Mouse (Mus musculus) hindbrain, embryonic 13.5 days (tissue): ENCODE data around the gene Nup210. TPM values are rescaled to one million over a fixed set of nuclear protein-coding genes. Genes with fewer than 3 reads are reported as not detected.
A peak's percentile ranks its signal among the peaks of the same experiment; 100 is the strongest.

Source experiments
- ATAC-seq: fragments of 200-750 bp; cut with Nextera tagmentation; 2 replicates; pipeline ENCODE4 v1.8.0; 2017; ENCODE audit warnings: moderate TSS enrichment; ENCODE audit not compliant: low FRiP score
- H3K27ac ChIP-seq: fragments of 300-500 bp; sonication (generic); 2 replicates; pipeline ENCODE4 v1.5.1; 2015; ENCODE audit warnings: inconsistent platforms, mild to moderate bottlenecking, moderate library complexity
- H3K27me3 ChIP-seq: fragments of 300-500 bp; sonication (generic); 2 replicates; pipeline ENCODE4 v1.6.1; 2015; ENCODE audit warnings: mild to moderate bottlenecking, inconsistent platforms
- H3K36me3 ChIP-seq: fragments of 300-500 bp; sonication (generic); 2 replicates; pipeline ENCODE4 v1.6.1; 2015; ENCODE audit warnings: mild to moderate bottlenecking, inconsistent platforms
- H3K4me1 ChIP-seq: fragments of 300-500 bp; sonication (generic); replicated peaks from 2 replicates; pipeline ENCODE4 v1.6.1; 2015; ENCODE audit warnings: inconsistent platforms
- H3K4me2 ChIP-seq: fragments of 300-500 bp; sonication (generic); 2 replicates; pipeline ENCODE4 v1.6.1; 2015; ENCODE audit warnings: inconsistent platforms, mild to moderate bottlenecking, moderate library complexity
- H3K4me3 ChIP-seq: fragments of 300-500 bp; sonication (generic); 2 replicates; pipeline ENCODE4 v1.5.1; 2015; ENCODE audit warnings: mild to moderate bottlenecking, inconsistent platforms
- H3K9ac ChIP-seq: fragments of 300-500 bp; sonication (generic); 2 replicates; pipeline ENCODE4 v1.6.1; 2015; ENCODE audit warnings: mild to moderate bottlenecking, inconsistent platforms
- H3K9me3 ChIP-seq: fragments of 300-500 bp; sonication (generic); 2 replicates; pipeline ENCODE4 v1.6.1; 2016; ENCODE audit warnings: inconsistent platforms
- WGBS: fragments of 180-500 bp; shearing (Covaris S2); methylation state at CpG from one replicate; pipeline ENCODE4 v1.1.7; 2015; 5-methylcytosine and 5-hydroxymethylcytosine counted together
- polyA plus RNA-seq: library from polyadenylated mRNA; unstranded; fragments of >200 nt; fragmentation: Nextera tagmentation; extraction: Ambion mirVana; gene quantifications from 2 replicates; pipeline ENCODE4 v1.2.1, GENCODE M21; 2015

Gene Nup210
- polyA plus RNA-seq, 1 experiment from 2014 or later: 17.4 TPM

DNA sequence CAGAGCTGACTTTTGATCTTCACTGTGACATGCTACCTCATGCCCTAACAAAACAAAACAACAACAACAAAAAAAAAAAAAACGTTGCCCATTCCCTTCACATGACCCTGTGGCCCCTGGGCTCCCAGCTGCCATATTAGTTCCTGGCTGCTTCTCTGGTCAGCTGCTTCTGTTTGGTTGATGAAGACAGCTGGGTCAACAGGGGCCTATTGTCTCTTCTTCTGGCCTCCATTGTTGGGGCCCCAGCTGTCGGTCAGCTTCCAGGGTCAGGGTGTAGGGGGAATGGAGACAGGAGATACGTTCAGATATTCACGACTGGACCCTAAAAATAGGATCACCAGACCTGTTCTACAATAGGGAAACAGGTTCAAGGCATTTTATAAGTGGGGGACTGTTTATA, 39.4 kb upstream of the Nup210 start:
- peaks cover 8% of the 10 kb centered on the region for H3K36me3 ChIP-seq
- no peaks in the 10 kb centered on the region for H3K9me3 ChIP-seq
- H3K27ac ChIP-seq: peak overlapping the region; percentile 90
- no peak for ATAC-seq
- peak overlapping the region; percentile 70 for H3K4me2 ChIP-seq
- peak overlapping the region; percentile 60 for H3K4me3 ChIP-seq
- H3K9ac ChIP-seq: peak overlapping the region; percentile 87; the same call in 1 of the 2 replicates
- WGBS: 11% methylated on average over 4 of the region's 4 CpGs
- peaks cover 86% of the 10 kb centered on the region for H3K4me1 ChIP-seq
- H3K27me3 ChIP-seq: no peaks in the 10 kb centered on the region

DNA sequence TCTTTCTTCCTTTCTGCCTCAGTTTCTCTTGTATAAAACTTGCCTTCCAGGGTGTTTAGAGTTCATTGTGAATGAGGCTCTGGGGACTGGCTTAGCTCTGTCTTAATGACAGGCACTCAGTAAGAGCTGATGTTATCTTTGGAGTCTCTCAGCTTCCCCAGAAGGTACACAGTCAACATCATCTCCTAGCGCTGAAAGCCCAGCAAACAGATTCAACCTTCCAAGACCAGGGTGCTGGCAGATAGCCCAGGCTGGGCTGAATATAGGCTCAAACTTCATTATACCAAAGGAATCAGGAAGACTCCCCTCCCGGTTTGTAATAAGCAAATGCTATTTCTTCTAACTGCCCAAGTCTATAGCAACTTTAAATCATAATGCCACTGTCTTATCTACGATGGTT, 38.7 kb upstream of the Nup210 start:
- WGBS: 71% methylated on average over 3 of the region's 3 CpGs
- peaks cover 79% of the 10 kb centered on the region for H3K4me1 ChIP-seq
- no peak overlapping the region for H3K9ac ChIP-seq
- H3K27ac ChIP-seq: 0 out of 2 replicates have a peak overlapping the region, but pooled peaks have one; percentile 14
- H3K27me3 ChIP-seq: no peaks in the 10 kb centered on the region
- no peak overlapping the region for H3K4me3 ChIP-seq
- no peak for ATAC-seq
- H3K4me2 ChIP-seq: no peak overlapping the region
- peaks cover 8% of the 10 kb centered on the region for H3K36me3 ChIP-seq
- H3K9me3 ChIP-seq: no peaks in the 10 kb centered on the region

DNA sequence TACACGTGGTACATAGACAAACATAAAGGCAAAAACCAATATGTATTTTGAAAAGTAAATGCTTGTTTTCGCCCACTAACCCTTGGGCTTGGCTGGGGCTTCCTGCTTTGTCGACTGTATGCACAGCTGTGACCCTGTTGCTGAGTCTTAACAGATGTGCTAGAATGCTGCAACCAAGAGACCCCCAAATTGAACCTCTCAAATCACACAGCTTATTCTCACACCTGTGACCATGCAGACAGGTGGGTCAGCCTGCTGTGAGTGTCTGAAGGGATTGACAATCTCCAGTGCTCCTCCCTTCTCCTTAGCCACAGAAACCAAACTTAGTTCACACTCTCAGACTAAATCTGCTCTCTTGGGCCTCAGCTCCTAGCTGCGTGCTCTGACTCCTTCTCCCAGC, 38.1 kb upstream of the Nup210 start:
- H3K27me3 ChIP-seq: no peaks in the 10 kb centered on the region
- H3K9ac ChIP-seq: no peak overlapping the region
- peaks cover 73% of the 10 kb centered on the region for H3K4me1 ChIP-seq
- H3K36me3 ChIP-seq: peaks cover 8% of the 10 kb centered on the region
- peak overlapping the region; percentile 88 for H3K27ac ChIP-seq
- no peak overlapping the region for H3K4me3 ChIP-seq
- no peaks in the 10 kb centered on the region for H3K9me3 ChIP-seq
- no peak for ATAC-seq
- 58% methylated on average over 4 of the region's 4 CpGs for WGBS
- H3K4me2 ChIP-seq: no peak overlapping the region

DNA sequence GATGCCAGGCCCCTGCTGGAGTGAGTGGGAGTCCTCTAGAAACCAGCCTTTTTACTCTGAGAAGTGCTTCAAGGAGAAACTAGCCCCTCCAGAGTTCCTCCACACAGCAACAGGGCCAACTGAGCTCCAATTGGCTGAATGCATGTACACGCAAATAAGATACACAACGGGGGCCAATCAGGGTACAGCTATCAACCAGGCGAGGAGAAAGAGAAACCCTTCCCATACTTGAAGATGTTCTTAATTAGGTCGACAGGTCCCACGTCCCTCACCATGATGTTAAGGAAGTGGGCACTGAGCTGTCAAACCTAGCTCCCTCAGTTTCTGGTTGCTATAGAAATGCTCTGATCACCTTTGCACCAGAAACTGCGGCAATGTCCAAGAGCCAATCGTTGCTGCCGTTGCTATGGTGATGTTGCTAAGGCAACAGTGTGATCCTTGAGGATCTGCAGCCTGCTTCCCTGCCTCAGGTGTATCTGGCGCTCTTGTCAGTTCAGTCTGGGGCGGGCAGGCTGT, 37.0 kb upstream of the Nup210 start:
- WGBS: 1% methylated on average over 10 of the region's 10 CpGs

DNA sequence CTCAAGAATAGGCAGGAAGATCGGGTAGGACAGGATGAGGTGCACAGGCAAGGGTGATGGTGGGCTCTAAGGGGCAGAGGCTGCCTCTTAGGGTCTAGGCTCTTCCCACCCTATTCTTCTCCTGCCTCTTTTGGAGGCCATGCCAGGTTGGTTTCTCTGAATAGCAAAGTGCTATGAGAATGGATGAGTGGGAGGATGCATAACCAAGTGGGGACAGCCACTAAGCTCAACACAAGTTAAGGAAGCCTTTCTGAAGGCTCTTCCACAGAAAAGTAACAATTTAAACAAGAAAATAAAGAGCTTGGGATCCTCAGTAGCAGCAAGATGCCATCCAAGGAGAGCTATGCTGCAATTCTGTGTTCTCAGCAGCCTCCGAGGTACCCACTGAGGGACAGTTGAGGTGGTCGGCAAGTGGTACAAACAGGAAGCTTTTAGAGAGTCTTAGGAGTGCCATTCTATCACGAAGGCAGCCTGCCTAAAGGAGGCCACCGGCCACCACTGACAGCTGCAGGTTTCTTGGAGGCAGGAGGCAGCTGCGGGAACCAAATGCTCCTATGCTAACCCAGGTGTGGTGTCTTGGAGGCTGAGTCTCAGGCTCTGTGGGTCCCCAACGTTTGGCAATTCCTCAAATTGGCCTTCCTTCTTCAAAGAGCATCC, 36.4 kb upstream of the Nup210 start:
- no peak overlapping the region for H3K4me3 ChIP-seq
- 37% methylated on average over 7 of the region's 7 CpGs for WGBS
- H3K4me1 ChIP-seq: peaks cover 62% of the 10 kb centered on the region

More for the DNA sequence above, 37.0 kb upstream of the Nup210 start:
- no peak overlapping the region for H3K9ac ChIP-seq
- H3K27me3 ChIP-seq: no peaks in the 10 kb centered on the region
- peak overlapping the region; percentile 21 for H3K4me3 ChIP-seq
- peak overlapping the region; percentile 47 for H3K4me2 ChIP-seq
- ATAC-seq: peak; percentile 76
- peaks cover 64% of the 10 kb centered on the region for H3K4me1 ChIP-seq
- H3K9me3 ChIP-seq: no peaks in the 10 kb centered on the region
- H3K36me3 ChIP-seq: no peaks in the 10 kb centered on the region
- peak overlapping the region; percentile 88 for H3K27ac ChIP-seq

DNA sequence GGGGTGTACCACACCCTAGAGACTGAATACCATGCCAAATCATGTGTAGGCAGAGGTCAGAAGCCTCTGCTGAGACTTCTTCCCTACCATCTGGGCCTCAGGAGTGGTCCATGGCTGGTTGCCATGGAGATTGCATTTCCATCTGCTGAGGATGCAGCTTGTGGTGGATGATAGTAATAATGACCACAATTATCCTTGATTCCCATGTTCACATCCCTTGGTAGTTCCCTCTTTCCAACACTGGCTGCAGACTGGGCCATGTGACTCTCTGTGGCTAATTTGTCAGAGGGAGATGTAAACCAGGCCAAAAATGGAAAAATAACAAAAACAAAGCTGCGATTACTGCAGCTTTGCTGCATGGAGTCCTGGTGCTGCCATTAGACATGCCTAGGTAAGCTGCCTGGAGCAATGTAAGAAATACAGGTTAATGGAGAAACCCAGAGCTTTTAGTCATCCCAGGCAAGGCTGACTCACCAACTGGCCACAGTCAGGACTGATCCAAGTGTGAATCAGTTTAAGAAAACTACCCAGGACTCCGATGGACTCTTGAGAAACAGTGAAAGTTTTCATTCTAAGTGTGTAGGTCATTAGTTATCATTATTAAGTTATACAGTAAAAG, 30.6 kb upstream of the Nup210 start:
- Histone ChIP-seq H3K4me1 (peaks cover 39% of the 10 kb centered on the region), H3K36me3 (no peaks in the 10 kb centered on the region), H3K4me3 (no peak overlapping the region), H3K4me2 (peak overlapping the region; percentile 20), H3K9ac (no peak overlapping the region), H3K27me3 (no peaks in the 10 kb centered on the region), H3K9me3 (no peaks in the 10 kb centered on the region), H3K27ac (peak overlapping the region; percentile 94)
- ATAC-seq: peak; percentile 84
- 65% methylated on average over 2 of the region's 2 CpGs for WGBS

More for the DNA sequence above, 36.4 kb upstream of the Nup210 start:
- H3K27ac ChIP-seq: peak overlapping the region; percentile 88
- H3K9ac ChIP-seq: peak overlapping the region; percentile 3; the same call in 1 of the 2 replicates
- H3K9me3 ChIP-seq: no peaks in the 10 kb centered on the region
- no peak for ATAC-seq
- H3K36me3 ChIP-seq: no peaks in the 10 kb centered on the region
- H3K4me2 ChIP-seq: peak overlapping the region; percentile 47
- H3K27me3 ChIP-seq: no peaks in the 10 kb centered on the region

DNA sequence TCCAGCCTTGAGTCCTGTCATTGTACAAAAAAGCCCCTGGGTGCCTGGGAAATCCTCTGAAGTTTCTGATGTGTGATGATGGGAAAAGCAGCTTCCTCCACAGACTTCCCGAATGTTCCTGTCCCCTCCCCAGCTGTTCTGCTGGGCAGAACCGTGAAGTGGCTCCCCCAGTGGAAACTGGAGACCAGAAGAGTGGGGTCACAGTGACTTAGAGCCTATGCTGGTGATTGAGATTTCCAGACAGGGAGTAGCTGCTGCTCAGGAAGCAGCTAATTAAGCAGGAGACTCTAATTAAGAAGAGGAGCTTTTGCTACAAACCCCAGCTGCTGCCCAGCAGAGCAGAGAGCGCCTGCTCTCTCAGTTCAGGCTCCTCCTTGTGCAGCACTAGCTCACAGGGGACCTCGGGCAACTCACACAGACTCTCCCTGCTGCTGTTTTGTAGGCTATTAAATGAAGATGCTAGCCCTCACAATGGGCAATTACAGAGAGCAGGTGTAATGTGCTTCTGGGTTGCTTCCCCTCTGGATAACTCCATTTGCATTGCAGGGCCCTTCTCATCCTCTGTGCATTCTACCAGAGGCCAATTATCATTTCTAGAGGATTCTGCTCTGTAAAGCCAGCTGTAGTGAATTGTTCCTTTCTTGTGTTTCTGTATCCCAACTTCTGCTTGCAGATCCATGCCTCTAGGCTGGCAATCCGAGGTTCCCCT, 30.0 kb upstream of the Nup210 start:
- Histone ChIP-seq H3K9ac (no peak overlapping the region), H3K4me2 (peak overlapping the region; percentile 20)

DNA sequence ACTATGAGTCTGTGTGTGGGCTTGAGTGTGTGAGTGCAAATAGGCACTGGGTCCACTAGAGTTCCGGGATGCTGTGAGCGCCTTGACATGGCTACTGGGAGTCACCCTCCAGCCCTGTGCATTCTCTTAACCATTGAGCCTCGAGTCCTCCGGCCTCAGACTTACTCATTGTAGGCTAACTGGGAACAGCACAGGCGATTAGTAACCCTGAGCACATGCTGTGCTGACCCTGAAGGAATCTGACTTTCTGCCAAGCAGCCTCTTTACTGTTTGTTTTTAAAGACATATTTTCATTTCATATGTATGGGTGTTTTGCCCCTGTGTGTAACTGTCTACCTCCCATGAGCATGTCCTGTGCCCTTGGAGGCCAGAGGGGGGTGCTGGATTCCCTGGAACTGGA, 28.9 kb upstream of the Nup210 start:
- no peaks in the 10 kb centered on the region for H3K36me3 ChIP-seq
- H3K9ac ChIP-seq: no peak overlapping the region
- peaks cover 36% of the 10 kb centered on the region for H3K4me1 ChIP-seq
- WGBS: 75% methylated on average over 5 of the region's 5 CpGs
- peak overlapping the region; percentile 94 for H3K27ac ChIP-seq
- no peaks in the 10 kb centered on the region for H3K27me3 ChIP-seq
- H3K4me3 ChIP-seq: no peak overlapping the region
- H3K4me2 ChIP-seq: no peak overlapping the region
- H3K9me3 ChIP-seq: no peaks in the 10 kb centered on the region
- ATAC-seq: no peak

More for the DNA sequence above, 30.0 kb upstream of the Nup210 start:
- no peak overlapping the region for H3K4me3 ChIP-seq
- 18% methylated on average over 5 of the region's 5 CpGs for whole genome bisulfite sequencing
- peaks cover 36% of the 10 kb centered on the region for H3K4me1 ChIP-seq
- H3K27ac ChIP-seq: peak overlapping the region; percentile 94
- H3K27me3 ChIP-seq: no peaks in the 10 kb centered on the region
- no peaks in the 10 kb centered on the region for H3K36me3 ChIP-seq
- ATAC-seq: peak; percentile 89
- no peaks in the 10 kb centered on the region for H3K9me3 ChIP-seq

DNA sequence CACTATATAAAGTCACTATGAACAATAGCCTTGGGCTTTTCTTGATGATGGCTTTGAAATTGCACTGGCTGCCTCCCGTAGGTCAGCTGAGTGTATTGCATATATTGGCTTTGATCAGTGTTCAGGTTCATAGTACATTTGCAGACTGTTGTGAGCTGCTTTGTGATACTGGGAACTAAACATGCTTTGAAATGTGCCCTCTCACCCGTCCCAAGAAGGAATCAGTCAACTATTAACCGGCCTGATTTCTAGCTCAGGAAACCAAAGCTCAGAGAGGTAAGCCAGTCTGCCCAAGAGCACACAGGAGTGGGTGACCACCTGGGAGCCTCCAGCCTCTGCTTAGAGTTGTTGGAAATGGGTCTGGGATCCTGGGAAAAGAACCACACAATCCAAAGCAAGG, 28.4 kb upstream of the Nup210 start:
- no peak overlapping the region for H3K4me2 ChIP-seq
- H3K4me1 ChIP-seq: peaks cover 36% of the 10 kb centered on the region
- no peaks in the 10 kb centered on the region for H3K36me3 ChIP-seq
- WGBS: 61% methylated on average over 3 of the region's 3 CpGs
- peak overlapping the region; percentile 94 for H3K27ac ChIP-seq
- H3K9me3 ChIP-seq: no peaks in the 10 kb centered on the region
- H3K27me3 ChIP-seq: no peaks in the 10 kb centered on the region
- no peak overlapping the region for H3K4me3 ChIP-seq
- H3K9ac ChIP-seq: no peak overlapping the region
- no peak for ATAC-seq

DNA sequence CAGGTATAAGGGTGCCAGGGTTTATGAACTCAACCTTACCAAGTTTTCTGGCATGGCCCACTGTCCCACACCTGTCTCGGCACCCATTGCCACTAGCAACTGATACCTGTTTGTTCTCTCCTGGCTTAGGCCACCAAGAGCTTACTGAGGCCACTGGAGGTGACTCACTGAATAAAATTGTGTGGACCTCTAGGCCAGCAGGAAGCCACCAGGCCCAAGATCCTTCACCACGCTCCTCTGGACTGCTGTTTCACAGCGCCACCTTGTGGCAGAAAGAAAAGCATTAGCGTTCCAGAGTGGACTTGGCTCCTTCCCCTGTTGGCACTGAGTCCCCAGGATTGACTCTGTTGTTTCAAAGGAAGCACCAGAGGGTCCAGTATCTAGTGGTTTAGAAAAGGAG, 23.2 kb upstream of the Nup210 start:
- peak; percentile 45; the same call in 1 of the 2 replicates for ATAC-seq
- Histone ChIP-seq H3K9me3 (no peaks in the 10 kb centered on the region), H3K4me2 (no peak overlapping the region), H3K27ac (no peak overlapping the region), H3K9ac (no peak overlapping the region), H3K27me3 (no peaks in the 10 kb centered on the region), H3K4me3 (no peak overlapping the region), H3K4me1 (no peaks in the 10 kb centered on the region), H3K36me3 (no peaks in the 10 kb centered on the region)
- 30% methylated on average over 4 of the region's 4 CpGs for WGBS

DNA sequence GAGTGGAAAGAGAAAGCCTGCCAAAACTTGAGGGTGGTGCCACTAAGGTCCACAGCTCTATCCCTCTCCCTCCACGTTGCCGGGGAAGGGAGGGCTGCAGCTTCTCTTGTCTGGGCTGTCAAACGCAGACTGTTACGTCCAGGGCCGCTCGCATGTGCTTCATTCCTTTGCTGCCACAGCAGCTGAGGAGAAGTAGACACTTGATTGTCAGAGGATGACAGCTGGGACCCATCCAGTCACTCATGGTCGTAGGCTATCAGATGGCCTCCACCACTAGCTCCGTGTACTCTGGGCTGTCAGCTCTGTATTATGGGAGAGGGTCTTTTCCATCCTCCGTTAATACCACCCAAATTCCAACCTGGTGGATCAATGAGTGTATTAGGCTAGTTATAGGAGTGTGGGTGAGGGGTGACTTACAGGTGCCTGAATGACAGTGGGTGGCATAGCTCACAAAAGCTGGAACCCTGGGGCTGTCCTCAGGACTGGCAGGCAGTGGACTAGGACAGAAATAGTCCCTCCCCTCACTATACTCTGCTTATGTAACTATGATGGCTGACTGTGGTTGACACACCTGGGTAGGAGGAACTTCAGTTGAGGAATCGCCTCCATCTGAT, 20.8 kb upstream of the Nup210 start:
- no peak for ATAC-seq
- WGBS: 82% methylated on average over 10 of the region's 10 CpGs
- Histone ChIP-seq H3K4me2 (no peak overlapping the region), H3K9ac (no peak overlapping the region), H3K9me3 (no peaks in the 10 kb centered on the region), H3K36me3 (no peaks in the 10 kb centered on the region), H3K27me3 (no peaks in the 10 kb centered on the region), H3K4me1 (no peaks in the 10 kb centered on the region), H3K4me3 (no peak overlapping the region), H3K27ac (no peak overlapping the region)

DNA sequence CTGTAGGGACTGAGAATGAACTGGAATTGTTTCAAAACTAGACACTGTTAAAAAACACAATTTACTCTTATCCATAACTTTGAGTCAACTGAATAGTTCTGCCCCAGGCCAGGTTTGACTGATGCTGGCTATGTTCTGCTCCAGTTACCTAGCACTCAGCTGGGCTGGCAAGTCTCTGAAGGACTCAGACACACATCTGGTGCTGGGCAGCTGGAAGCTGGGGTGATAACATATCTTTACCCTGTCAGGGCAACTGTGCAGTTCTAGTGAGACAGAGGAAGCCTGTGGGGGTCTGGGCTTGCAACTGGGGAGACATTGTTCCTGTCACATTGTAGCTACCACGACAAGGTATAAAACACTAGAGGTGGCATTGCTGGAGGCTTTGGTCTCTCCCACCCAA, 14.2 kb upstream of the Nup210 start:
- H3K4me1 ChIP-seq: no peaks in the 10 kb centered on the region
- no peak overlapping the region for H3K9ac ChIP-seq
- WGBS: 48% methylated on average over 1 of the region's 1 CpGs
- no peak overlapping the region for H3K4me2 ChIP-seq
- H3K36me3 ChIP-seq: no peaks in the 10 kb centered on the region
- no peak overlapping the region for H3K4me3 ChIP-seq
- ATAC-seq: no peak
- no peaks in the 10 kb centered on the region for H3K27me3 ChIP-seq
- H3K27ac ChIP-seq: no peak overlapping the region
- no peaks in the 10 kb centered on the region for H3K9me3 ChIP-seq
